Mouse (Mus musculus): ENCODE results near the gene Prr32. TPM values are rescaled to one million over a fixed set of nuclear protein-coding genes. Genes with fewer than 3 reads are reported as not detected.

Gene Prr32
- polyA plus RNA-seq (2015; fragmentation: Illumina TruSeq; extraction: RNeasy Lipid Tissue Mini Kit (QIAGEN cat#74804); ENCODE audit: insufficient read depth, low replicate concordance) = not detected

DNA sequence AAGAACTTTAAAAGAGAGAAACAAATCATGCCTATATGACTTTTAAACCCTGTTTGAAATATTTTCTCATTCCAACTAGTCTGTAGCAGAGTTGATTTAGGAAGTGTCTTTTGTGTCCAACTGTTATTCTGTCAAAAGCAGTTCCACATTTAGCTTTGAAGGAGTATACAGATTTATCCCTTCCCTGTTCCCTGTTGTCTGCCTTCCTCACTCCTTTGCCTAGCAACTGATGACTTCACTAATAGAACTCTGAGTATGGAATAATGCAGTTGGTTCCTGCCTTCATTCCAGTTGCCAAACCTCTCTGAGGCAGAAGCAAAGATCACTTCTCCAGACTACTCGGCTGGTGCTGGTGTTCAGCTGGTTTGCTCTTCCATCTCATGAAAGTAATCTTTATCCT lies at the start of gene Prr32:
Gene Prr32 (plus strand): TSS at position 301 of the 400 bp plus-strand sequence.

